Mouse (Mus musculus) heart, postnatal 0 days (tissue): Measurements from ENCODE around the gene Pcdh9. TPM values are rescaled to one million over a fixed set of nuclear protein-coding genes. Genes with fewer than 3 reads are reported as not detected.
A peak's percentile ranks its signal among the peaks of the same experiment; 100 is the strongest.

ENCODE experiments used
- ATAC-seq: fragments of 200-750 bp; cut with Nextera tagmentation; 2 replicates; pipeline ENCODE4 v1.8.0; 2017; ENCODE audit warnings: low read depth, moderate number of reproducible peaks, moderate library complexity; ENCODE audit not compliant: insufficient read depth
- DNase-seq: peaks from one replicate; pipeline ENCODE4 v3.0.0-alpha.2; 2016; ENCODE audit warnings: low spot score
- H3K27ac ChIP-seq: fragments of 300-500 bp; sonication (generic); 2 replicates; pipeline ENCODE4 v1.5.1; 2014; ENCODE audit warnings: low read depth, mild to moderate bottlenecking
- H3K27me3 ChIP-seq: fragments of 300-500 bp; sonication (generic); 2 replicates; pipeline ENCODE4 v1.6.1; 2014; ENCODE audit warnings: low read length, mixed read lengths; ENCODE audit not compliant: control insufficient read depth, insufficient read depth
- H3K36me3 ChIP-seq: fragments of 300-500 bp; sonication (generic); replicated peaks from 2 replicates; pipeline ENCODE4 v1.6.1; 2014; ENCODE audit warnings: low read length, mixed read lengths; ENCODE audit not compliant: control insufficient read depth, insufficient read depth
- H3K4me1 ChIP-seq: fragments of 300-500 bp; sonication (generic); 2 replicates; pipeline ENCODE4 v1.6.1; 2014; ENCODE audit warnings: antibody characterized with exemption; ENCODE audit not compliant: control insufficient read depth, insufficient read depth
- H3K4me2 ChIP-seq: fragments of 300-500 bp; sonication (generic); 2 replicates; pipeline ENCODE4 v1.6.1; 2014; ENCODE audit warnings: low read depth, mild to moderate bottlenecking, low read length, moderate library complexity
- H3K4me3 ChIP-seq: fragments of 300-500 bp; sonication (generic); 2 replicates; pipeline ENCODE4 v1.5.1; 2014; ENCODE audit warnings: low read depth, low read length
- H3K9ac ChIP-seq: fragments of 300-500 bp; sonication (generic); replicated peaks from 2 replicates; pipeline ENCODE4 v1.6.1; 2014; ENCODE audit warnings: low read depth, low read length, mixed read lengths
- H3K9me3 ChIP-seq: fragments of 300-500 bp; sonication (generic); replicated peaks from 2 replicates; pipeline ENCODE4 v1.6.1; 2016; ENCODE audit warnings: low read length; ENCODE audit not compliant: control insufficient read depth
- CTCF ChIP-seq: IDR thresholded peaks from 2 replicates; pipeline ENCODE4 v1.5.1; 2016; ENCODE audit warnings: antibody characterized with exemption, control low read depth, low read depth
- EP300 ChIP-seq: IDR thresholded peaks from 2 replicates; pipeline ENCODE4 v1.6.1; 2016; ENCODE audit warnings: antibody characterized with exemption, low read depth
- WGBS: fragments of 180-500 bp; shearing (Covaris S2); extraction: QIAGEN DNeasy Blood & Tissue Kit; methylation state at CpG from one replicate; pipeline ENCODE4 v1.1.7; 2014; 5-methylcytosine and 5-hydroxymethylcytosine counted together
- polyA plus RNA-seq: library from polyadenylated mRNA; unstranded; fragments of >200 nt; fragmentation: Nextera tagmentation; extraction: Ambion mirVana; gene quantifications from 2 replicates; pipeline ENCODE4 v1.2.1, GENCODE M21; 2015
- total RNA-seq: library from RNA; depleted of rRNA; stranded (reverse); fragments of >200 nt; gene quantifications from 2 replicates; pipeline ENCODE4 v1.2.3, GENCODE M21; 2014; ENCODE audit warnings: low replicate concordance

Gene Pcdh9
- total and polyA plus RNA-seq, 2 experiments from 2014 or later: 0.88 to 2.6 TPM

- ATAC-seq: no peak
- H3K9me3 ChIP-seq: no peaks in the 10 kb centered on the region
Measured at GRCm38 (mm10) chr14:93342781-93343180, 547.7 kb downstream of the Pcdh9 start.

DNA sequence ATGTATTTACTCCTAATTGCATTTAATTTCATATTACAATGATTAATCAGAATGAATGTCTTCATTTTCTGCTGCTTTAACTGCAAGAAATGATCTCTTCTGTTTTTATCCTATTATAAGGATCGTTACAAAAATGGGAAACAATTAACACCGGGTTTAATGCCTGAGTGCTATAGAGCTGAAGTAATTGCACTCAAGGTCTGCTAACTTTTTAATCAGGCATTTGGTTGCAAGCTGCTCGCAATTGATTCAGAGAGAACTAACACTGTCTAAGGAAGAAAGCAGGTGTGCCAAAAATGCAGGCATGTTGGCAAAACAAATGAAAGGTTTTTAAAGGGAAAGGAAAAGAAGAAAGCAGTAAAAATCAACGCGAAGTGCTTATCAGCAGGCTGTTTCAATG lies 549.1 kb downstream of the Pcdh9 start:
- no peak overlapping the region for H3K27ac ChIP-seq
- no peaks in the 10 kb centered on the region for H3K36me3 ChIP-seq
- H3K4me2 ChIP-seq: no peak overlapping the region
- H3K4me1 ChIP-seq: no peaks in the 10 kb centered on the region
- TF ChIP-seq CTCF: no peak
- no peak for TF ChIP-seq EP300
- WGBS: 51% methylated on average over 5 of the region's 5 CpGs
- H3K9me3 ChIP-seq: no peaks in the 10 kb centered on the region
- H3K9ac ChIP-seq: no peak overlapping the region
- H3K4me3 ChIP-seq: no peak overlapping the region
- DNase-seq (no peak), ATAC-seq (no peak)
- no peaks in the 10 kb centered on the region for H3K27me3 ChIP-seq

More at GRCm38 (mm10) chr14:93342781-93343180, 547.7 kb downstream of the Pcdh9 start:
- no peak overlapping the region for H3K4me3 ChIP-seq
- 54% methylated on average over 3 of the region's 3 CpGs for whole genome bisulfite sequencing
- H3K9ac ChIP-seq: no peak overlapping the region
- no peaks in the 10 kb centered on the region for H3K27me3 ChIP-seq
- H3K4me1 ChIP-seq: no peaks in the 10 kb centered on the region
- TF ChIP-seq CTCF (no peak), EP300 (no peak)
- H3K27ac ChIP-seq: no peak overlapping the region
- no peak overlapping the region for H3K4me2 ChIP-seq
- H3K36me3 ChIP-seq: no peaks in the 10 kb centered on the region
- no peak for DNase-seq

GRCm38 (mm10) chr14:93329247-93329646 lies 561.2 kb downstream of the Pcdh9 start:
- no peak overlapping the region for H3K4me2 ChIP-seq
- no peaks in the 10 kb centered on the region for H3K27me3 ChIP-seq
- H3K27ac ChIP-seq: no peak overlapping the region
- no peak overlapping the region for H3K4me3 ChIP-seq
- no peak for DNase-seq
- no peaks in the 10 kb centered on the region for H3K36me3 ChIP-seq
- ATAC-seq: no peak
- H3K9me3 ChIP-seq: no peaks in the 10 kb centered on the region
- TF ChIP-seq EP300 (no peak), CTCF (no peak)
- no peak overlapping the region for H3K9ac ChIP-seq
- no peaks in the 10 kb centered on the region for H3K4me1 ChIP-seq

- DNase-seq (peak; percentile 19), ATAC-seq (no peak; the same call in 1 of the 2 replicates)
- Histone ChIP-seq H3K4me1 (no peaks in the 10 kb centered on the region), H3K4me2 (no peak overlapping the region), H3K36me3 (no peaks in the 10 kb centered on the region), H3K27ac (no peak overlapping the region), H3K9me3 (no peaks in the 10 kb centered on the region), H3K27me3 (no peaks in the 10 kb centered on the region), H3K4me3 (no peak overlapping the region), H3K9ac (no peak overlapping the region)
- TF ChIP-seq EP300 (no peak), CTCF (peak; percentile 63)
Measured at GRCm38 (mm10) chr14:93317393-93317792, 573.1 kb downstream of the Pcdh9 start.

DNA sequence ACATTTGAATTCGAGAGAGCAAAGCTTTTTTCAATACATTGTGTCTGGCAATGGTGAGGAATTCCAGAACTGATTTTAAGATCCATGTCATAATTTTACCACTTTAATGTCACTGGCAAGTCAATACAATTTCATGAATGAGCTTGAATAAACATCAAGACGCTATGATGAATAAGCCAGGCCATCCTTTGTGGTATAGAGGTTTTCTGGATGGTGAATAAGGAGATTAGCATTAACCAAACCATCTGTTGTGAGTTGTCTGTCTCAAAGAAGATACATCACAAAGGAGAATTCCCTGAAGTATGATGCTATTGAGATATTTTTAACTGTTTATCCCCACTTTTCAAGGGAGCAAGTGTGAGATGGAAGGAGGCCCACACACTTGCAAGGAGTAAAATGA lies 602.1 kb downstream of the Pcdh9 start:
- H3K9me3 ChIP-seq: no peaks in the 10 kb centered on the region

GRCm38 (mm10) chr14:93287642-93288041 lies 602.8 kb downstream of the Pcdh9 start:
- H3K27ac ChIP-seq: no peak overlapping the region
- H3K9ac ChIP-seq: no peak overlapping the region
- no peaks in the 10 kb centered on the region for H3K9me3 ChIP-seq
- 53% methylated on average over 1 of the region's 1 CpGs for WGBS
- ATAC-seq (no peak), DNase-seq (no peak)
- TF ChIP-seq CTCF (0 out of 2 replicates have a peak, but pooled peaks have one; percentile 22), EP300 (no peak)
- H3K4me3 ChIP-seq: no peak overlapping the region
- no peak overlapping the region for H3K4me2 ChIP-seq
- H3K4me1 ChIP-seq: no peaks in the 10 kb centered on the region
- no peaks in the 10 kb centered on the region for H3K27me3 ChIP-seq
- H3K36me3 ChIP-seq: no peaks in the 10 kb centered on the region

More for the DNA sequence above, 602.1 kb downstream of the Pcdh9 start:
- H3K27me3 ChIP-seq: no peaks in the 10 kb centered on the region
- H3K4me2 ChIP-seq: no peak overlapping the region
- no peak overlapping the region for H3K27ac ChIP-seq
- ATAC-seq: no peak
- H3K4me1 ChIP-seq: no peaks in the 10 kb centered on the region
- H3K36me3 ChIP-seq: no peaks in the 10 kb centered on the region
- no peak overlapping the region for H3K9ac ChIP-seq
- no peak for DNase-seq
- no peak for TF ChIP-seq CTCF
- TF ChIP-seq EP300: no peak
- WGBS: 59% methylated on average over 2 of the region's 2 CpGs
- no peak overlapping the region for H3K4me3 ChIP-seq
